Mouse (Mus musculus): Measurements from ENCODE around the gene Olfr1.

DNA sequence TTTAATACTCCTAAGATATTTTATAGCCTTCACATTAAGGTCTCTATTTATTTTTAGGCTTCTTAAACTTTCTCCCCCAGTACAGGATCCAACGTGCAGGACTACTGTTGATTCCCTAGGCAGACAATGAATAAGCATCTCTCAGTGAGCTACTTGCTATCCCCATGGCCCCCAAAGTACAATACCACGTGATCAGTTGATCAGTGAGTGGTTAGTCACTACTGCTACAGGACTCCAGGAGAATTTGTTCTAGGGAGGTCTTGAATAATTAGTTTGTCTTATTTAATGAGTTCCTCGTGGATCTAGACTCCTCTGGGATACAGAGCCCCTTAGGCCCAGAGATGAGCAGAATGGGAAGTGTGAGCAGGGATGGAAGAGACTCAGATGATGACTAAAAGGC is 48.9 kb downstream of the Olfr1 start, which contains the start of gene Olfr20:
- TF ChIP-seq TCF12 (IDR thresholded peaks at IDR 0.05; ENCODE audit: insufficient read depth, poor library complexity, severe bottlenecking) (no peak), POLR2A (IDR thresholded peaks at IDR 0.05; ENCODE audit: insufficient read length, low read depth) (no peak), USF1 (IDR thresholded peaks at IDR 0.05; ENCODE audit: low read depth) (no peak), POLR2AphosphoS2 (IDR thresholded peaks at IDR 0.05; ENCODE audit: insufficient read length, low read depth) (no peak), MAX (IDR thresholded peaks at IDR 0.05; ENCODE audit: low read depth) (no peak)
